Mouse (Mus musculus) testis, adult 2 months (tissue): Measurements from ENCODE around the gene Stil.

Source experiments
- CTCF ChIP-seq: fragments of 200-500 bp; IDR thresholded peaks from 2 replicates; pipeline ENCODE4 v1.5.1; 2012; ENCODE audit warnings: low read depth, mild to moderate bottlenecking, inconsistent platforms, low read length, moderate library complexity; ENCODE audit not compliant: control insufficient read depth, insufficient read depth, insufficient replicate concordance
- POLR2A ChIP-seq: fragments of 200-500 bp; IDR thresholded peaks from 2 replicates; pipeline ENCODE4 v1.6.1; 2012; ENCODE audit warnings: low read depth, mild to moderate bottlenecking, inconsistent platforms, low read length, moderate library complexity; ENCODE audit not compliant: control insufficient read depth

DNA sequence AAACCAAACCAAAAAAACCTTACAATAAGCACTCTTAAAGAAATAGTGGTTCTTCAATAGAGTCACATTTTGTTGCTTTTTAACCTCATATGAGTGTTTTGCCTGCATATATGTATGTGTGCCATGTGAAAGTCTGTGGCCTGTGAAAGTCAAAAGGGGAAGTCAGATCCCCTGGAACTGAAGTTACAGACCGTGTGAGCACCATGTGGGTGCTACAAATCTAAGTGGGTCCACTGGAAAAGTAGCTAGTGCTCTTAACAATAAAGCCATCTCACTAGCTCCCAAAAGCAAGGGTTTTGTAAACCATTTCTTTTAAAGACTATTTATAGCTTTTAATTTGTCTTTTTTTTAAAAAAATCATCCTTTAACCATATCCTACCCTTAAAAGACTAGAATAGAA is 17.3 kb upstream of the Stil start:
- TF ChIP-seq CTCF (no peak), POLR2A (no peak)
